Mouse (Mus musculus) bone marrow, adult 2 months (tissue): ENCODE results near the gene Fam83g.

ENCODE experiments used
- CTCF ChIP-seq: fragments of 200-500 bp; IDR thresholded peaks from 2 replicates; pipeline ENCODE4 v1.5.1; 2011; ENCODE audit warnings: low read length, control low read depth; ENCODE audit not compliant: control insufficient read depth, insufficient read depth
- POLR2A ChIP-seq: fragments of 200-500 bp; IDR thresholded peaks from 2 replicates; pipeline ENCODE4 v1.6.1; 2011; ENCODE audit warnings: low read depth, mild to moderate bottlenecking, control low read depth, low read length, borderline replicate concordance; ENCODE audit not compliant: control insufficient read depth

GRCm38 (mm10) chr11:61683907-61684731 is at the start of gene Fam83g:
- TF ChIP-seq CTCF (no peak), POLR2A (no peak)
